Mouse (Mus musculus) lung, embryonic 14.5 days (tissue): ENCODE measurements at regions not wholly inside any gene's neighbourhood (a gene's known extent, or its start where the extent isn't known, plus 50 kb on each side); places are given as distances from the start of the nearest gene placed in this dataset.

Source experiments
- ATAC-seq: fragments of 200-750 bp; cut with Nextera tagmentation; 2 replicates; pipeline ENCODE4 v1.8.0; 2017; ENCODE audit warnings: mild to moderate bottlenecking, moderate TSS enrichment, moderate library complexity; ENCODE audit not compliant: insufficient read depth
- DNase-seq: peaks from one replicate; pipeline ENCODE4 v3.0.0-alpha.2; 2015
- H3K27ac ChIP-seq: fragments of 300-500 bp; sonication (generic); 2 replicates; pipeline ENCODE4 v1.5.1; 2014; ENCODE audit warnings: low read depth, mild to moderate bottlenecking, moderate library complexity
- H3K27me3 ChIP-seq: fragments of 300-500 bp; sonication (generic); 2 replicates; pipeline ENCODE4 v1.6.1; 2014; ENCODE audit warnings: low read length, control low read depth; ENCODE audit not compliant: insufficient read depth
- H3K36me3 ChIP-seq: fragments of 300-500 bp; sonication (generic); 2 replicates; pipeline ENCODE4 v1.6.1; 2014; ENCODE audit warnings: control low read depth; ENCODE audit not compliant: insufficient read depth
- H3K4me1 ChIP-seq: fragments of 300-500 bp; sonication (generic); 2 replicates; pipeline ENCODE4 v1.6.1; 2014; ENCODE audit warnings: antibody characterized with exemption, control low read depth; ENCODE audit not compliant: insufficient read depth
- H3K4me2 ChIP-seq: fragments of 300-500 bp; sonication (generic); 2 replicates; pipeline ENCODE4 v1.6.1; 2014; ENCODE audit warnings: mild to moderate bottlenecking
- H3K4me3 ChIP-seq: fragments of 300-500 bp; sonication (generic); 2 replicates; pipeline ENCODE4 v1.5.1; 2014; ENCODE audit warnings: low read depth, low read length
- H3K9ac ChIP-seq: fragments of 300-500 bp; sonication (generic); 2 replicates; pipeline ENCODE4 v1.6.1; 2014
- H3K9me3 ChIP-seq: fragments of 300-500 bp; sonication (generic); 2 replicates; pipeline ENCODE4 v1.6.1; 2016; ENCODE audit warnings: low read depth, low read length, control low read depth
- CTCF ChIP-seq: IDR thresholded peaks from 2 replicates; pipeline ENCODE4 v1.5.1; 2016; ENCODE audit warnings: antibody characterized with exemption, low read depth
- WGBS: fragments of 180-500 bp; shearing (Covaris S2); extraction: QIAGEN DNeasy Blood & Tissue Kit; methylation state at CpG from one replicate; pipeline ENCODE4 v1.1.7; 2014; 5-methylcytosine and 5-hydroxymethylcytosine counted together

- ATAC-seq (no peak), DNase-seq (no peak)
- H3K4me3 ChIP-seq, result no peak overlapping the region
- H3K4me2 ChIP-seq, result no peak overlapping the region
- H3K9ac ChIP-seq, result no peak overlapping the region
- H3K27me3 ChIP-seq, result no peaks in the 10 kb centered on the region
- no peak for TF ChIP-seq CTCF
- no peak overlapping the region for H3K27ac ChIP-seq
- no peaks in the 10 kb centered on the region for H3K36me3 ChIP-seq
- 47% methylated on average over 10 of the region's 10 CpGs for WGBS
- no peaks in the 10 kb centered on the region for H3K9me3 ChIP-seq
- no peaks in the 10 kb centered on the region for H3K4me1 ChIP-seq
These were observed 297.9 kb upstream of the Rack1 start for GRCm38 (mm10) chr11:48502011-48502806.

- no peak overlapping the region for H3K4me3 ChIP-seq
- WGBS, result 89% methylated on average over 1 of the region's 1 CpGs
- TF ChIP-seq CTCF, result no peak
These were observed 301.1 kb upstream of the Rack1 start for GRCm38 (mm10) chr11:48499057-48499456.

GRCm38 (mm10) chr11:48488308-48488707 lies 311.8 kb upstream of the Rack1 start:
- H3K4me3 ChIP-seq, result no peak overlapping the region
- H3K9ac ChIP-seq, result no peak overlapping the region
- H3K9me3 ChIP-seq, result no peaks in the 10 kb centered on the region
- peak; percentile 57 for DNase-seq
- no peaks in the 10 kb centered on the region for H3K4me1 ChIP-seq
- H3K36me3 ChIP-seq, result no peaks in the 10 kb centered on the region
- no peak for TF ChIP-seq CTCF
- H3K27me3 ChIP-seq, result no peaks in the 10 kb centered on the region
- H3K4me2 ChIP-seq, result no peak overlapping the region
- no peak overlapping the region for H3K27ac ChIP-seq
- 32% methylated on average over 1 of the region's 1 CpGs for WGBS
- no peak for ATAC-seq

More at GRCm38 (mm10) chr11:48499057-48499456, 301.1 kb upstream of the Rack1 start:
- H3K27me3 ChIP-seq, result no peaks in the 10 kb centered on the region
- no peak overlapping the region for H3K9ac ChIP-seq
- no peaks in the 10 kb centered on the region for H3K9me3 ChIP-seq
- no peak overlapping the region for H3K27ac ChIP-seq
- no peak overlapping the region for H3K4me2 ChIP-seq
- no peak for DNase-seq
- H3K36me3 ChIP-seq, result no peaks in the 10 kb centered on the region
- no peak for ATAC-seq
- H3K4me1 ChIP-seq, result no peaks in the 10 kb centered on the region

DNA sequence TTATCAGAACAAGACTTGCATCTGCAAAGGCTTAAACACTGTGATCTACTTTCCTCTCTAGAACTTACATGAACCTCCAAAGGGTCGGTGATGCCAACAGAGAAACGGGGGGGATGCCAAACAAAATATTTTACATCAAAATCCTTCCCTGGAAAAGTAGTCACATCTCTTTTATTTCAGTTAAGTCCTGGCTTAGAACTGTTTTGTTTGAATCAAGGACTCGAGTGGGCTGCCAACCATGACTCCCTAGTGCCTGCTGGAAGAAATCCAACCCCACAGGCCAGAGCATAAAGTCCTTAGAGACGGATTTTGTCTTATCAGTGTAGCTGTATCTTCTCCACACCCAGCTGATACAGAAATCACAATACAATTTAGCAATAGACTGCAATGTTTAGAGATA lies 336.1 kb upstream of the Rack1 start:
- no peak overlapping the region for H3K4me2 ChIP-seq
- H3K27me3 ChIP-seq, result no peaks in the 10 kb centered on the region
- ATAC-seq (no peak), DNase-seq (no peak)
- H3K9ac ChIP-seq, result no peak overlapping the region
- no peak overlapping the region for H3K4me3 ChIP-seq
- no peak for TF ChIP-seq CTCF
- H3K36me3 ChIP-seq, result no peaks in the 10 kb centered on the region
- no peak overlapping the region for H3K27ac ChIP-seq
- WGBS, result 49% methylated on average over 4 of the region's 4 CpGs
- no peaks in the 10 kb centered on the region for H3K4me1 ChIP-seq
- H3K9me3 ChIP-seq, result no peaks in the 10 kb centered on the region

DNA sequence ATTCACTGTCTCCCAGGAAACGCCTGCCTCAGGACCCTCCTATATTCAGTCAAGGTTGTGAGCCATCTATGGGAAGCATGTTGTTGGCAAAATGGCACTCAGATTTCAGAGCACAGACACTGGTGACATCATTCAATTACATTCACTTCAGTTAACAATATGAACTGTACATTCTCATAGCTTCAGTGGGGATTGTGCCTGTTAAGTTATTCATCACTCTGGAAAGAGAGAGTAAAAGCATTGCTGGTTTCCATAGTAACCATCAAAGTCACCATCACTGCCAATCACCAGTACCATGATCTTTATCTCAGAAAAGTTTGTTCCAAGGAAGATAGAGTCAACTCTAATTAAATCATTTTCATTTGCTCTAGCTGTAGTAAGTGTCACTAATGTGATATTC lies 350.2 kb upstream of the Rack1 start:
- Histone ChIP-seq H3K4me1 (no peaks in the 10 kb centered on the region), H3K4me2 (no peak overlapping the region), H3K27ac (no peak overlapping the region), H3K36me3 (no peaks in the 10 kb centered on the region), H3K9me3 (no peaks in the 10 kb centered on the region), H3K4me3 (no peak overlapping the region), H3K27me3 (no peaks in the 10 kb centered on the region), H3K9ac (no peak overlapping the region)
- DNase-seq, result no peak
- no peak for ATAC-seq
- no peak for TF ChIP-seq CTCF
- 67% methylated on average over 1 of the region's 1 CpGs for WGBS

GRCm38 (mm10) chr11:48442534-48443254 lies 357.4 kb upstream of the Rack1 start:
- ATAC-seq (peak; percentile 78), DNase-seq (peak; percentile 47)
- Histone ChIP-seq H3K9me3 (no peaks in the 10 kb centered on the region), H3K27ac (no peak overlapping the region), H3K4me2 (no peak overlapping the region), H3K4me3 (no peak overlapping the region), H3K36me3 (no peaks in the 10 kb centered on the region), H3K9ac (no peak overlapping the region), H3K4me1 (no peaks in the 10 kb centered on the region), H3K27me3 (no peaks in the 10 kb centered on the region)
- 27% methylated on average over 5 of the region's 5 CpGs for WGBS
- TF ChIP-seq CTCF, result no peak

DNA sequence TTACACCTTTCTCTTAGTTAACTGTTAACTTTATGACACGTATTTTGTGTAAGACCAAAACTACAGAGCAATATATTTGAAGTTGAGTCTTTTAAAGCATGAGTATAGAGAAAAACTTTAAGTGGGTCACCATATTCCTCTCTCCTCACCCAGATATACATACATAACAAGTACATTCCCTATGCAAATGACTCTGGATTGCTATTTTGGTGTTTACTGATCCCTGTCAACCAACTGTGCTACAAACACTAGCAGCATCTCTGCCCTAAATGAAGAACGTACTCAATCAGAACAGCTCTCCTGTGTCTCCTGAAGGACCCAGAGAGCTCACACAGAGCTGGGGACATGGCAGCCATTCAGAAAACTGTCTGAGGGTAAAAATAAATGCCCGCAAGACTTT lies 363.4 kb upstream of the Rack1 start:
- Histone ChIP-seq H3K4me2 (no peak overlapping the region), H3K27ac (no peak overlapping the region), H3K36me3 (no peaks in the 10 kb centered on the region), H3K4me3 (no peak overlapping the region), H3K9me3 (no peaks in the 10 kb centered on the region), H3K9ac (no peak overlapping the region), H3K4me1 (no peaks in the 10 kb centered on the region), H3K27me3 (no peaks in the 10 kb centered on the region)
- 81% methylated on average over 3 of the region's 3 CpGs for WGBS
- ATAC-seq, result no peak
- no peak for TF ChIP-seq CTCF
- DNase-seq, result no peak
